Mouse (Mus musculus) heart, postnatal 0 days (tissue): ENCODE data around the gene 1600014C23Rik.

Experiments
- CTCF ChIP-seq: IDR thresholded peaks from 2 replicates; pipeline ENCODE4 v1.5.1; 2016; ENCODE audit warnings: antibody characterized with exemption, control low read depth, low read depth
- EP300 ChIP-seq: IDR thresholded peaks from 2 replicates; pipeline ENCODE4 v1.6.1; 2016; ENCODE audit warnings: antibody characterized with exemption, low read depth

GRCm38 (mm10) chr17:45735382-45736310, 2.0 kb upstream of the 1600014C23Rik start:
- TF ChIP-seq CTCF (peak; percentile 92), EP300 (no peak)
